Mouse (Mus musculus): ENCODE results near the gene Nbea. TPM values are rescaled to one million over a fixed set of nuclear protein-coding genes. Genes with fewer than 3 reads are reported as not detected.

The Nbea gene
- polyA plus RNA-seq, 1 experiment from 2014 or later, result 13.6 TPM

GRCm38 (mm10) chr3:55889227-55889626, 294.3 kb downstream of the Nbea start:
- no peak for ATAC-seq (replicated peaks; ENCODE audit: insufficient number of reproducible peaks, low FRiP score, low TSS enrichment)
- H3K4me2 ChIP-seq, result no peak overlapping the region
- no peaks in the 10 kb centered on the region for H3K27me3 ChIP-seq (ENCODE audit: control insufficient read depth, insufficient read depth, low read length)
- no peak overlapping the region for H3K4me3 ChIP-seq (ENCODE audit: low read depth, low read length)
- no peaks in the 10 kb centered on the region for H3K9me3 ChIP-seq (replicated peaks; ENCODE audit: control insufficient read depth, low read length)
- no peaks in the 10 kb centered on the region for H3K4me1 ChIP-seq (ENCODE audit: control insufficient read depth, insufficient read depth, low read length)
- no peak overlapping the region for H3K9ac ChIP-seq (ENCODE audit: low read depth, low read length)
- no peak overlapping the region for H3K27ac ChIP-seq (ENCODE audit: low read depth, low read length)
- no peaks in the 10 kb centered on the region for H3K36me3 ChIP-seq (ENCODE audit: control insufficient read depth, insufficient read depth, low read length)
- WGBS (ENCODE audit: insufficient replicate concordance), result 70% methylated on average over 4 of the region's 4 CpGs

- no peaks in the 10 kb centered on the region for H3K9me3 ChIP-seq (replicated peaks; ENCODE audit: control insufficient read depth, low read length)
- no peaks in the 10 kb centered on the region for H3K27me3 ChIP-seq (ENCODE audit: control insufficient read depth, insufficient read depth, low read length)
- no peak overlapping the region for H3K27ac ChIP-seq (ENCODE audit: low read depth, low read length)
- H3K4me3 ChIP-seq (ENCODE audit: low read depth, low read length), result no peak overlapping the region
- no peaks in the 10 kb centered on the region for H3K36me3 ChIP-seq (ENCODE audit: control insufficient read depth, insufficient read depth, low read length)
- H3K4me2 ChIP-seq, result no peak overlapping the region
- 77% methylated on average over 2 of the region's 2 CpGs for WGBS (ENCODE audit: insufficient replicate concordance)
- no peak overlapping the region for H3K9ac ChIP-seq (ENCODE audit: low read depth, low read length)
- no peaks in the 10 kb centered on the region for H3K4me1 ChIP-seq (ENCODE audit: control insufficient read depth, insufficient read depth, low read length)
- no peak for ATAC-seq (replicated peaks; ENCODE audit: insufficient number of reproducible peaks, low FRiP score, low TSS enrichment)
Observed at GRCm38 (mm10) chr3:55887829-55888210, 295.7 kb downstream of the Nbea start.

GRCm38 (mm10) chr3:55887193-55887828, 296.2 kb downstream of the Nbea start:
- no peaks in the 10 kb centered on the region for H3K9me3 ChIP-seq (replicated peaks; ENCODE audit: control insufficient read depth, low read length)
- H3K27me3 ChIP-seq (ENCODE audit: control insufficient read depth, insufficient read depth, low read length), result no peaks in the 10 kb centered on the region
- H3K4me1 ChIP-seq (ENCODE audit: control insufficient read depth, insufficient read depth, low read length), result no peaks in the 10 kb centered on the region
- H3K36me3 ChIP-seq (ENCODE audit: control insufficient read depth, insufficient read depth, low read length), result no peaks in the 10 kb centered on the region
- no peak overlapping the region for H3K27ac ChIP-seq (ENCODE audit: low read depth, low read length)
- H3K4me2 ChIP-seq, result no peak overlapping the region
- WGBS (ENCODE audit: insufficient replicate concordance), result 72% methylated on average over 10 of the region's 10 CpGs
- H3K9ac ChIP-seq (ENCODE audit: low read depth, low read length), result no peak overlapping the region
- no peak overlapping the region for H3K4me3 ChIP-seq (ENCODE audit: low read depth, low read length)
- ATAC-seq (replicated peaks; ENCODE audit: insufficient number of reproducible peaks, low FRiP score, low TSS enrichment), result no peak

- Histone ChIP-seq H3K9me3 (replicated peaks; ENCODE audit: control insufficient read depth, low read length) (no peaks in the 10 kb centered on the region), H3K4me2 (no peak overlapping the region), H3K27ac (ENCODE audit: low read depth, low read length) (no peak overlapping the region), H3K9ac (ENCODE audit: low read depth, low read length) (no peak overlapping the region), H3K4me1 (ENCODE audit: control insufficient read depth, insufficient read depth, low read length) (no peaks in the 10 kb centered on the region), H3K27me3 (ENCODE audit: control insufficient read depth, insufficient read depth, low read length) (no peaks in the 10 kb centered on the region), H3K36me3 (ENCODE audit: control insufficient read depth, insufficient read depth, low read length) (no peaks in the 10 kb centered on the region), H3K4me3 (ENCODE audit: low read depth, low read length) (no peak overlapping the region)
- ATAC-seq (replicated peaks; ENCODE audit: insufficient number of reproducible peaks, low FRiP score, low TSS enrichment), result no peak
- WGBS (ENCODE audit: insufficient replicate concordance), result 78% methylated on average over 5 of the region's 5 CpGs
Observed at GRCm38 (mm10) chr3:55872944-55873924, 310.3 kb downstream of the Nbea start.

GRCm38 (mm10) chr3:55852488-55852887, 331.0 kb downstream of the Nbea start:
- no peak overlapping the region for H3K9ac ChIP-seq (ENCODE audit: low read depth, low read length)
- H3K36me3 ChIP-seq (ENCODE audit: control insufficient read depth, insufficient read depth, low read length), result no peaks in the 10 kb centered on the region
- no peak overlapping the region for H3K4me3 ChIP-seq (ENCODE audit: low read depth, low read length)
- H3K27ac ChIP-seq (ENCODE audit: low read depth, low read length), result no peak overlapping the region
- ATAC-seq (replicated peaks; ENCODE audit: insufficient number of reproducible peaks, low FRiP score, low TSS enrichment), result no peak
- no peaks in the 10 kb centered on the region for H3K9me3 ChIP-seq (replicated peaks; ENCODE audit: control insufficient read depth, low read length)
- no peaks in the 10 kb centered on the region for H3K27me3 ChIP-seq (ENCODE audit: control insufficient read depth, insufficient read depth, low read length)
- no peaks in the 10 kb centered on the region for H3K4me1 ChIP-seq (ENCODE audit: control insufficient read depth, insufficient read depth, low read length)
- 59% methylated on average over 7 of the region's 7 CpGs for WGBS (ENCODE audit: insufficient replicate concordance)
- no peak overlapping the region for H3K4me2 ChIP-seq

- Histone ChIP-seq H3K9ac (ENCODE audit: low read depth, low read length) (no peak overlapping the region), H3K27ac (ENCODE audit: low read depth, low read length) (no peak overlapping the region)
- no peak for ATAC-seq (replicated peaks; ENCODE audit: insufficient number of reproducible peaks, low FRiP score, low TSS enrichment)
Observed at GRCm38 (mm10) chr3:55847115-55847514, 336.4 kb downstream of the Nbea start.

GRCm38 (mm10) chr3:55837188-55837587, 346.3 kb downstream of the Nbea start:
- Histone ChIP-seq H3K27me3 (ENCODE audit: control insufficient read depth, insufficient read depth, low read length) (no peaks in the 10 kb centered on the region), H3K4me2 (no peak overlapping the region), H3K9ac (ENCODE audit: low read depth, low read length) (no peak overlapping the region), H3K4me1 (ENCODE audit: control insufficient read depth, insufficient read depth, low read length) (0 out of 2 replicates have a peak, but pooled peaks cover 6% of the 10 kb centered on the region), H3K36me3 (ENCODE audit: control insufficient read depth, insufficient read depth, low read length) (no peaks in the 10 kb centered on the region), H3K27ac (ENCODE audit: low read depth, low read length) (no peak overlapping the region), H3K4me3 (ENCODE audit: low read depth, low read length) (no peak overlapping the region), H3K9me3 (replicated peaks; ENCODE audit: control insufficient read depth, low read length) (no peaks in the 10 kb centered on the region)
- no peak for ATAC-seq (replicated peaks; ENCODE audit: insufficient number of reproducible peaks, low FRiP score, low TSS enrichment)
- 74% methylated on average over 3 of the region's 3 CpGs for WGBS (ENCODE audit: insufficient replicate concordance)

More at GRCm38 (mm10) chr3:55847115-55847514, 336.4 kb downstream of the Nbea start:
- H3K4me1 ChIP-seq (ENCODE audit: control insufficient read depth, insufficient read depth, low read length), result no peaks in the 10 kb centered on the region
- H3K4me2 ChIP-seq, result no peak overlapping the region
- H3K9me3 ChIP-seq (replicated peaks; ENCODE audit: control insufficient read depth, low read length), result no peaks in the 10 kb centered on the region
- H3K4me3 ChIP-seq (ENCODE audit: low read depth, low read length), result no peak overlapping the region
- no peaks in the 10 kb centered on the region for H3K36me3 ChIP-seq (ENCODE audit: control insufficient read depth, insufficient read depth, low read length)
- H3K27me3 ChIP-seq (ENCODE audit: control insufficient read depth, insufficient read depth, low read length), result no peaks in the 10 kb centered on the region
- 67% methylated on average over 1 of the region's 1 CpGs for WGBS (ENCODE audit: insufficient replicate concordance)

GRCm38 (mm10) chr3:55835207-55835606, 348.3 kb downstream of the Nbea start:
- 46% methylated on average over 4 of the region's 4 CpGs for WGBS (ENCODE audit: insufficient replicate concordance)
- no peak for ATAC-seq (replicated peaks; ENCODE audit: insufficient number of reproducible peaks, low FRiP score, low TSS enrichment)
- no peaks in the 10 kb centered on the region for H3K9me3 ChIP-seq (replicated peaks; ENCODE audit: control insufficient read depth, low read length)

More at GRCm38 (mm10) chr3:55835207-55835606, 348.3 kb downstream of the Nbea start:
- no peak overlapping the region for H3K4me3 ChIP-seq (ENCODE audit: low read depth, low read length)
- no peak overlapping the region for H3K27ac ChIP-seq (ENCODE audit: low read depth, low read length)
- no peaks in the 10 kb centered on the region for H3K36me3 ChIP-seq (ENCODE audit: control insufficient read depth, insufficient read depth, low read length)
- 0 out of 2 replicates have a peak, but pooled peaks cover 3% of the 10 kb centered on the region for H3K4me1 ChIP-seq (ENCODE audit: control insufficient read depth, insufficient read depth, low read length)
- H3K4me2 ChIP-seq, result no peak overlapping the region
- H3K9ac ChIP-seq (ENCODE audit: low read depth, low read length), result no peak overlapping the region
- no peaks in the 10 kb centered on the region for H3K27me3 ChIP-seq (ENCODE audit: control insufficient read depth, insufficient read depth, low read length)

All from heart, embryonic 11.5 days (tissue).